Mouse (Mus musculus): ENCODE data around the gene Sdk2.

DNA sequence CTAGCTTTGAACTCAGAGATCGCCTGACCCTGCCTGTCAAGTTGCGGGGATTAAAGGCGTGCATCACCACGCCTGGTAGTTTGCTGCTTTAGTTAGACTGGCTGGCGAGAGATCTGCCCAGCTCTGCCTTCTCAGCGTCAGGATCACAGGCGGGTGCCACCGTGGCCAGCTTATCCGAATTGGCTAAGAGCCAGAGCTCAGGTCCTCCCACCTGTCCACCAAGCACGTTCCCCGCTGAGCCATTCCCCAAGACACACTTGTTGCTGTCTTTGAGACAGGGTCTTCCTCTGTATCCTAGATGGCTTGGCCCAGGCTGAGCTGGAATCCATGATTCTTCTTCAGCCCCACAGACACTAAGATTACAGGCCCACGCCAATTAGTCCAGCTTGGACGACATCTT lies 211.2 kb downstream of the Sdk2 start:
- TF ChIP-seq POLR2A (IDR thresholded peaks at IDR 0.05; ENCODE audit: borderline replicate concordance, extremely low read depth, insufficient read depth, insufficient read length, poor library complexity, severe bottlenecking) (no peak), CTCF (IDR thresholded peaks at IDR 0.05; ENCODE audit: borderline replicate concordance, extremely low read depth, insufficient read depth, insufficient read length) (no peak)
